Mouse (Mus musculus) heart, embryonic 14.5 days (tissue): Measurements from ENCODE around the gene Ica1. TPM values are rescaled to one million over a fixed set of nuclear protein-coding genes. Genes with fewer than 3 reads are reported as not detected.

Experiments used
- ATAC-seq: fragments of 200-750 bp; cut with Nextera tagmentation; 2 replicates; pipeline ENCODE4 v1.8.0; 2017; ENCODE audit warnings: low read depth, moderate TSS enrichment; ENCODE audit not compliant: insufficient number of reproducible peaks, insufficient read depth, low FRiP score
- H3K27ac ChIP-seq, 2 experiments: fragments of 200-500 bp in 1 of 2; fragments of 300-500 bp in 1 of 2; sonication (generic) in 1 of 2; replicated peaks in 1 of 2; 2 replicates each; pipeline ENCODE4 v1.5.1; 2012 to 2014; ENCODE audit warnings: low read depth in 2 of 2, low read length in 2 of 2, control low read depth in 1 of 2, mild to moderate bottlenecking in 1 of 2, mixed read lengths in 1 of 2; ENCODE audit not compliant: control insufficient read depth in 1 of 2, insufficient read depth in 1 of 2
- H3K27me3 ChIP-seq: fragments of 300-500 bp; sonication (generic); 2 replicates; pipeline ENCODE4 v1.6.1; 2014; ENCODE audit warnings: mild to moderate bottlenecking, low read length, control low read depth; ENCODE audit not compliant: control insufficient read depth, insufficient read depth
- H3K36me3 ChIP-seq: fragments of 300-500 bp; sonication (generic); 2 replicates; pipeline ENCODE4 v1.6.1; 2014; ENCODE audit warnings: mild to moderate bottlenecking, control low read depth, low read length, mixed read lengths; ENCODE audit not compliant: control insufficient read depth, insufficient read depth
- H3K4me1 ChIP-seq, 2 experiments: fragments of 200-500 bp in 1 of 2; fragments of 300-500 bp in 1 of 2; sonication (generic) in 1 of 2; 2 replicates each; pipeline ENCODE4 v1.6.1; 2012 to 2014; ENCODE audit warnings: low read length in 2 of 2, control low read depth in 1 of 2, mixed read lengths in 1 of 2; ENCODE audit not compliant: control insufficient read depth in 2 of 2, insufficient read depth in 2 of 2
- H3K4me2 ChIP-seq: fragments of 300-500 bp; sonication (generic); 2 replicates; pipeline ENCODE4 v1.6.1; 2014; ENCODE audit warnings: mild to moderate bottlenecking, low read length
- H3K4me3 ChIP-seq, 2 experiments: fragments of 200-500 bp in 1 of 2; fragments of 300-500 bp in 1 of 2; sonication (generic) in 1 of 2; 2 replicates each; pipeline ENCODE4 v1.5.1; 2012 to 2014; ENCODE audit warnings: low read length in 2 of 2, mild to moderate bottlenecking in 2 of 2, control low read depth in 1 of 2, low read depth in 1 of 2, moderate library complexity in 1 of 2; ENCODE audit not compliant: control insufficient read depth in 1 of 2, insufficient read depth in 1 of 2
- H3K9ac ChIP-seq: fragments of 300-500 bp; sonication (generic); 2 replicates; pipeline ENCODE4 v1.6.1; 2014; ENCODE audit warnings: mild to moderate bottlenecking, low read length
- H3K9me3 ChIP-seq: fragments of 300-500 bp; sonication (generic); 2 replicates; pipeline ENCODE4 v1.6.1; 2016; ENCODE audit warnings: low read length, control low read depth; ENCODE audit not compliant: control insufficient read depth
- WGBS: fragments of 180-500 bp; shearing (Covaris S2); extraction: QIAGEN DNeasy Blood & Tissue Kit; methylation state at CpG from one replicate; pipeline ENCODE4 v1.1.7; 2014; 5-methylcytosine and 5-hydroxymethylcytosine counted together
- polyA plus RNA-seq: library from polyadenylated mRNA; unstranded; fragments of >200 nt; fragmentation: Nextera tagmentation; extraction: Ambion mirVana; gene quantifications from 2 replicates; pipeline ENCODE4 v1.2.1, GENCODE M21; 2014

Ica1 gene
- polyA plus RNA-seq, 1 experiment from 2014 or later, result 29.3 TPM

GRCm38 (mm10) chr6:8628715-8629267 is 149.5 kb downstream of the Ica1 start:
- Histone ChIP-seq H3K27ac (no peak overlapping the region), H3K4me2 (no peak overlapping the region), H3K27me3 (no peaks in the 10 kb centered on the region), H3K9ac (no peak overlapping the region), H3K9me3 (no peaks in the 10 kb centered on the region), H3K4me3 (no peak overlapping the region), H3K36me3 (peaks cover 5% of the 10 kb centered on the region; the same call in 1 of the 2 replicates), H3K4me1 (no peaks in the 10 kb centered on the region)
- ATAC-seq, result no peak
- 87% methylated on average over 7 of the region's 7 CpGs for WGBS

GRCm38 (mm10) chr6:8628226-8628625 is 150.1 kb downstream of the Ica1 start:
- no peaks in the 10 kb centered on the region for H3K9me3 ChIP-seq
- no peak overlapping the region for H3K4me2 ChIP-seq
- H3K4me3 ChIP-seq, result no peak overlapping the region
- no peak overlapping the region for H3K9ac ChIP-seq
- no peaks in the 10 kb centered on the region for H3K27me3 ChIP-seq
- WGBS, result 86% methylated on average over 8 of the region's 8 CpGs
- ATAC-seq, result no peak
- H3K4me1 ChIP-seq, result no peaks in the 10 kb centered on the region
- no peak overlapping the region for H3K27ac ChIP-seq
- H3K36me3 ChIP-seq, result peaks cover 5% of the 10 kb centered on the region; the same call in 1 of the 2 replicates

GRCm38 (mm10) chr6:8623045-8623444 is 155.2 kb downstream of the Ica1 start:
- H3K4me1 ChIP-seq, result 0 out of 4 replicates have a peak, but pooled peaks cover 0 to 3% of the 10 kb centered on the region in 2 experiments
- H3K9ac ChIP-seq, result no peak overlapping the region
- no peaks in the 10 kb centered on the region for H3K36me3 ChIP-seq
- WGBS, result 67% methylated on average over 3 of the region's 3 CpGs
- no peak overlapping the region for H3K4me2 ChIP-seq
- H3K4me3 ChIP-seq, result no peak overlapping the region
- no peak for ATAC-seq
- no peaks in the 10 kb centered on the region for H3K27me3 ChIP-seq
- no peak overlapping the region for H3K27ac ChIP-seq
- H3K9me3 ChIP-seq, result 0 out of 2 replicates have a peak, but pooled peaks cover 3% of the 10 kb centered on the region

- no peak for ATAC-seq
Measured at GRCm38 (mm10) chr6:8619582-8620350, 158.5 kb downstream of the Ica1 start.

DNA sequence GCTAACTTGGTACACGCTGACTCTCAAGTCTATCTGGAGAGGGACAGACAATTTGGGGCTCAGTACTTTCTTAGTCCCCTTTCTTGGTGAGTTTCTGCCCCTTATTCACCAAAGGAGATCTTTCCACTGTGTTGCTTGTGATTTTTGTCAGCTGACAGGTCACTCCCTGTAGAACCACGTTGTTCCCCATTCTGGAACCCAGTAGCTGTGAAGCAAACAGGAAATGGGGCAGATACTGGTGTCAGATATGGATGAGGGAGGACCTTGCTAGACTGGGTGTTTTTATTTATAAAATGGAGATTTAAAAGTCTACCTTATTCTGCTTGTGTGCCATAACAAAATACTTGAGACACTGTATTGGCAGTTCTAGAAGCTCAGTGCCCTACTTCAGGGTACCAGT is 160.9 kb downstream of the Ica1 start:
- Histone ChIP-seq H3K4me1 (0 out of 4 replicates have a peak, but pooled peaks cover 0 to 3% of the 10 kb centered on the region in 2 experiments), H3K27ac (no peak overlapping the region), H3K9me3 (0 out of 2 replicates have a peak, but pooled peaks cover 3% of the 10 kb centered on the region), H3K9ac (no peak overlapping the region), H3K36me3 (no peaks in the 10 kb centered on the region), H3K4me3 (no peak overlapping the region), H3K27me3 (no peaks in the 10 kb centered on the region), H3K4me2 (no peak overlapping the region)
- WGBS, result 56% methylated on average over 2 of the region's 2 CpGs
- ATAC-seq, result no peak

More at GRCm38 (mm10) chr6:8619582-8620350, 158.5 kb downstream of the Ica1 start:
- Histone ChIP-seq H3K27ac (no peak overlapping the region), H3K9me3 (0 out of 2 replicates have a peak, but pooled peaks cover 3% of the 10 kb centered on the region), H3K9ac (no peak overlapping the region), H3K27me3 (no peaks in the 10 kb centered on the region), H3K4me3 (no peak overlapping the region), H3K4me1 (0 out of 4 replicates have a peak, but pooled peaks cover 0 to 3% of the 10 kb centered on the region in 2 experiments), H3K36me3 (no peaks in the 10 kb centered on the region), H3K4me2 (no peak overlapping the region)
- 75% methylated on average over 4 of the region's 4 CpGs for WGBS

- Histone ChIP-seq H3K4me2 (no peak overlapping the region), H3K27me3 (no peaks in the 10 kb centered on the region), H3K27ac (no peak overlapping the region), H3K9ac (no peak overlapping the region), H3K36me3 (0 out of 2 replicates have a peak, but pooled peaks cover 14% of the 10 kb centered on the region), H3K4me1 (no peaks in the 10 kb centered on the region), H3K9me3 (no peaks in the 10 kb centered on the region), H3K4me3 (no peak overlapping the region)
- WGBS, result 84% methylated on average over 9 of the region's 9 CpGs
- ATAC-seq, result no peak
Measured at GRCm38 (mm10) chr6:8591665-8592064, 186.6 kb downstream of the Ica1 start.

- Histone ChIP-seq H3K4me1 (no peaks in the 10 kb centered on the region), H3K27ac (no peak overlapping the region), H3K36me3 (0 out of 2 replicates have a peak, but pooled peaks cover 3% of the 10 kb centered on the region), H3K9ac (no peak overlapping the region), H3K4me3 (no peak overlapping the region), H3K27me3 (no peaks in the 10 kb centered on the region), H3K4me2 (no peak overlapping the region), H3K9me3 (no peaks in the 10 kb centered on the region)
- no peak for ATAC-seq
- 60% methylated on average over 3 of the region's 3 CpGs for WGBS
Measured at GRCm38 (mm10) chr6:8583892-8584291, 194.4 kb downstream of the Ica1 start.
